Mouse (Mus musculus): ENCODE measurements around the gene Bbs5.
"Not testable (repeated sequence)": the region's sequence is repeated elsewhere in the genome, so short reads cannot be mapped to it uniquely, and the experiment has no call there.

Bbs5 gene

GRCm38 (mm10) chr2:69646726-69647490, at the start of gene Bbs5:
Bbs5 (plus strand) TSS chr2:69647171.
- DNase-seq = peak; percentile 72

- no peak for DNase-seq
Observed at GRCm38 (mm10) chr2:69603726-69604393, 43.1 kb upstream of the Bbs5 start.

- no peak for DNase-seq
Observed at GRCm38 (mm10) chr2:69606621-69607020, 40.4 kb upstream of the Bbs5 start.

GRCm38 (mm10) chr2:69612237-69612636, 34.7 kb upstream of the Bbs5 start:
- no peak for DNase-seq

- no peak for DNase-seq
Observed at GRCm38 (mm10) chr2:69612716-69613115, 34.3 kb upstream of the Bbs5 start.

- no peak for DNase-seq
Observed at GRCm38 (mm10) chr2:69613237-69613636, 33.7 kb upstream of the Bbs5 start.

- no peak for DNase-seq
Observed at GRCm38 (mm10) chr2:69618336-69618735, 28.6 kb upstream of the Bbs5 start.

- DNase-seq = no peak
Observed at GRCm38 (mm10) chr2:69619286-69619685, 27.7 kb upstream of the Bbs5 start.

GRCm38 (mm10) chr2:69629215-69629614, 17.8 kb upstream of the Bbs5 start:
- DNase-seq = no peak

- no peak for DNase-seq
Observed at GRCm38 (mm10) chr2:69629914-69630313, 17.1 kb upstream of the Bbs5 start.

GRCm38 (mm10) chr2:69630792-69631191, 16.2 kb upstream of the Bbs5 start:
- DNase-seq = no peak

- peak; percentile 25 for DNase-seq
Observed at GRCm38 (mm10) chr2:69631449-69631848, 15.5 kb upstream of the Bbs5 start.

- peak; percentile 50 for DNase-seq
Observed at GRCm38 (mm10) chr2:69635064-69635701, 11.8 kb upstream of the Bbs5 start.

GRCm38 (mm10) chr2:69635807-69636206, 11.2 kb upstream of the Bbs5 start:
- DNase-seq = peak; percentile 73

GRCm38 (mm10) chr2:69637989-69638388, 9.0 kb upstream of the Bbs5 start:
- DNase-seq = not testable (repeated sequence)

GRCm38 (mm10) chr2:69640100-69640499, 6.9 kb upstream of the Bbs5 start:
- DNase-seq = no peak

- DNase-seq = no peak
Observed at GRCm38 (mm10) chr2:69644968-69645617, 1.9 kb upstream of the Bbs5 start.

- no peak for DNase-seq
Observed at GRCm38 (mm10) chr2:69649716-69650115, 2.7 kb downstream of the Bbs5 start.

GRCm38 (mm10) chr2:69659326-69659725, 12.4 kb downstream of the Bbs5 start:
- DNase-seq = no peak

- DNase-seq = no peak
Observed at GRCm38 (mm10) chr2:69663827-69664476, 17.0 kb downstream of the Bbs5 start.

- no peak for DNase-seq
Observed at GRCm38 (mm10) chr2:69667656-69668055, 20.7 kb downstream of the Bbs5 start.

- DNase-seq = no peak
Observed at GRCm38 (mm10) chr2:69668414-69668813, 21.4 kb downstream of the Bbs5 start.

GRCm38 (mm10) chr2:69669853-69670252, 22.9 kb downstream of the Bbs5 start, which contains the start of gene Klhl41:
Klhl41 (plus strand) TSS chr2:69670120.
- no peak for DNase-seq

All from thymus, postnatal 25 days (tissue).